Mouse (Mus musculus): ENCODE measurements at regions not wholly inside any gene's neighbourhood (a gene's known extent, or its start where the extent isn't known, plus 50 kb on each side); places are given as distances from the start of the nearest gene placed in this dataset.

DNA sequence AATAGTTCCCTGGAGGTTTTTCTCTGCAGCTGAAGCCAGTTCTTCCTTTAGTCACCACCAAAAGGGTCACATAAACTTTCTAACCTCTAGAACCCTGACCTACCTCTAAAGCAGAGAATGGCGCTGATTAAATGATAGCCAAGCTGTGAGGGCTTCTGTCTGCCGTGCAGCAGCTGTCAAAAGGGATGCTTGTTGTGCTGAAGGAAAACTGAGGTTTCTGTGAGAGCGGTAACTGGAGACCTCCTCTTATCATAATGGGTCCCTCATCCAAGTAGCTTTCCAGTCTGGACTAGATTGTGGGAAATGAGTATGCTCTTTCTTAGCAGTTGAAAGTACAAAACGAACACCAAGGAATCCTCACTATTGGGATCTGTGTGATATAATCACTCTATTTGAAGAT, 98.8 kb upstream of the Mtap start:
- 57% methylated on average over 4 of the region's 4 CpGs for WGBS
- no peaks in the 10 kb centered on the region for H3K4me1 ChIP-seq (replicated peaks; ENCODE audit: control insufficient read depth, insufficient read depth, low read length)

DNA sequence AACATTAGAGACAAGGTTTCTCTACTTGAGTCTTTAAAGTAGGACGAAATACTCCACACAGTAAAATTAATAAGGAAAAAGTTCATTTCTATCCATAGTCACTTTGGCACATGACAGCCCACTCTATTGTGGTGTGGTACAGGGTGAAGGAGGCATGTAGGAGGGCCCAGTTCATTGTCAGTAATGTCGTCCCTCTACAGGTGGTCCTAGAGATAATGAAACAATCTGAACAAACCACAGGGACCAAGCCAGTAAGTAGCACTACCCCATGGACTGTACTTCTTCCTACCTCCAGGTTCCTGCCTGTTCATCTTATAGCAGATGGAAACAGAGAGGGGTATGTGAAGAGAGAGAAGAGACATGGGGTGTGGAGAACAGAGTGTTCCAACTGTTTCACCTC, 102.1 kb upstream of the Mtap start:
- Histone ChIP-seq H3K36me3 (ENCODE audit: control insufficient read depth, insufficient read depth, low read length) (no peaks in the 10 kb centered on the region), H3K4me1 (replicated peaks; ENCODE audit: control insufficient read depth, insufficient read depth, low read length) (no peaks in the 10 kb centered on the region), H3K4me2 (replicated peaks; ENCODE audit: low read depth, low read length) (no peak overlapping the region), H3K4me3 (ENCODE audit: low read depth, low read length) (no peak overlapping the region), H3K9ac (ENCODE audit: low read depth, low read length) (no peak overlapping the region), H3K27me3 (ENCODE audit: control insufficient read depth, insufficient read depth, low read length) (no peaks in the 10 kb centered on the region), H3K9me3 (ENCODE audit: control insufficient read depth, low read length) (no peaks in the 10 kb centered on the region), H3K27ac (ENCODE audit: low read depth, low read length) (no peak overlapping the region)
- DNase-seq (ENCODE audit: low spot score) (no peak), ATAC-seq (ENCODE audit: low FRiP score) (no peak)
- WGBS, result 90% methylated on average over 2 of the region's 2 CpGs

More for the DNA sequence above, 98.8 kb upstream of the Mtap start:
- no peak overlapping the region for H3K4me3 ChIP-seq (ENCODE audit: low read depth, low read length)
- H3K9me3 ChIP-seq (ENCODE audit: control insufficient read depth, low read length), result no peaks in the 10 kb centered on the region
- no peak overlapping the region for H3K27ac ChIP-seq (ENCODE audit: low read depth, low read length)
- H3K9ac ChIP-seq (ENCODE audit: low read depth, low read length), result no peak overlapping the region
- DNase-seq (ENCODE audit: low spot score), result no peak
- no peak overlapping the region for H3K4me2 ChIP-seq (replicated peaks; ENCODE audit: low read depth, low read length)
- H3K36me3 ChIP-seq (ENCODE audit: control insufficient read depth, insufficient read depth, low read length), result no peaks in the 10 kb centered on the region
- H3K27me3 ChIP-seq (ENCODE audit: control insufficient read depth, insufficient read depth, low read length), result no peaks in the 10 kb centered on the region
- ATAC-seq (ENCODE audit: low FRiP score), result no peak

DNA sequence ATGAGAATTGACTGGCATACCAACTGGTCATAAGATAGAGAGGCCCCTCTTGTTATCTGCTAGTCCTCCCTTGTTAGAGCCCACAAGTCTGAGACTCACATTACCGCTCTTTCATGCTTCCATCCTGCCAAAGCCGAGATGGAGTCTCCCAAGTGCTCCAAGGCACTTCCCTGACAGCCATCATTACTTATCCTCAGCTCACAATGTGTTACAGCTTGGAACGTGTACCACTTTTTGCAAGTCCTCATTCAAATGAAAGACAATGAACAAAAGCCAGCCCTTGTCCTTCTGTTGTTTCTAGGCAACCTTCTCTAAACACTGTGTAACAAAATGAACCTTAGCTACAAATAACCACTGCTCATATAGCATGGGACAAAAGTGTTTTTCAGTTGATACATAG, 102.6 kb upstream of the Mtap start:
- H3K9ac ChIP-seq (ENCODE audit: low read depth, low read length), result no peak overlapping the region
- no peak for ATAC-seq (ENCODE audit: low FRiP score)
- 56% methylated on average over 3 of the region's 3 CpGs for WGBS
- H3K9me3 ChIP-seq (ENCODE audit: control insufficient read depth, low read length), result no peaks in the 10 kb centered on the region
- DNase-seq (ENCODE audit: low spot score), result no peak
- no peak overlapping the region for H3K4me2 ChIP-seq (replicated peaks; ENCODE audit: low read depth, low read length)
- no peaks in the 10 kb centered on the region for H3K27me3 ChIP-seq (ENCODE audit: control insufficient read depth, insufficient read depth, low read length)
- H3K27ac ChIP-seq (ENCODE audit: low read depth, low read length), result no peak overlapping the region
- H3K36me3 ChIP-seq (ENCODE audit: control insufficient read depth, insufficient read depth, low read length), result no peaks in the 10 kb centered on the region
- H3K4me1 ChIP-seq (replicated peaks; ENCODE audit: control insufficient read depth, insufficient read depth, low read length), result no peaks in the 10 kb centered on the region
- H3K4me3 ChIP-seq (ENCODE audit: low read depth, low read length), result no peak overlapping the region

DNA sequence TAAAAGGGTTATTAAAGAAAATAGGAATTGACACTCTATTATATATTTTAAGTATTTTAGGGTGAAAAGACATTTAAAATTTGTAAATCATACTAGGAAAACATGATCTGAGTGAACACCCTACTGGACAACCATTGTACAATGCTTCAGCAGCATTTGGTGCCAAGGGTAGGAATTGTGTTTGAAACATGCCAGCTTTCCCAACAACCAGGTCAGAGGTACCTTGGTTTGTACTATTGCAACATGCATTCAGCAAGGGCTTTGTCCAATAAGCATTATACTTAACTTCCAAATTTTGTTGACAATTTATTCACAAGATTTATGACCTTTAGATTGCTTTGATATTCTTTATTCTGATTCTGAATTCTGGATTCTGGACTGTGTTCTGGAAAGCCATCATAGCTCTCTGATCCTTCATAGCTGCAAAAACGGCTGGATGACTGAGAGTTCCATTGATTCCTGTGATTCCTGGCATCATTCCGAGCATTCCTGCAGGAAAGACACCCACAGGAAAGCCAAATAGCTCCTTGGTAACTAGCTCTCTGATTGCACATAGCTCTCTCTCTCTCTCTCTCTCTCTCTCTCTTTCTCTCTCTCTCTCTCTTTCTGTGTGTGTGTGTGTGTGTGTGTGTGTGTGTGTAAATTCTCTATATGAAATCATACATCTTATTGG, 124.1 kb upstream of the Mtap start:
- H3K36me3 ChIP-seq (ENCODE audit: control insufficient read depth, insufficient read depth, low read length), result no peaks in the 10 kb centered on the region
- no peak for DNase-seq (ENCODE audit: low spot score)
- H3K27ac ChIP-seq (ENCODE audit: low read depth, low read length), result no peak overlapping the region
- no peak overlapping the region for H3K4me2 ChIP-seq (replicated peaks; ENCODE audit: low read depth, low read length)
- no peak overlapping the region for H3K9ac ChIP-seq (ENCODE audit: low read depth, low read length)
- no peak for ATAC-seq (ENCODE audit: low FRiP score)
- no peak overlapping the region for H3K4me3 ChIP-seq (ENCODE audit: low read depth, low read length)
- no peaks in the 10 kb centered on the region for H3K4me1 ChIP-seq (replicated peaks; ENCODE audit: control insufficient read depth, insufficient read depth, low read length)
- H3K27me3 ChIP-seq (ENCODE audit: control insufficient read depth, insufficient read depth, low read length), result no peaks in the 10 kb centered on the region
- 44% methylated on average over 2 of the region's 2 CpGs for WGBS
- no peaks in the 10 kb centered on the region for H3K9me3 ChIP-seq (ENCODE audit: control insufficient read depth, low read length)

DNA sequence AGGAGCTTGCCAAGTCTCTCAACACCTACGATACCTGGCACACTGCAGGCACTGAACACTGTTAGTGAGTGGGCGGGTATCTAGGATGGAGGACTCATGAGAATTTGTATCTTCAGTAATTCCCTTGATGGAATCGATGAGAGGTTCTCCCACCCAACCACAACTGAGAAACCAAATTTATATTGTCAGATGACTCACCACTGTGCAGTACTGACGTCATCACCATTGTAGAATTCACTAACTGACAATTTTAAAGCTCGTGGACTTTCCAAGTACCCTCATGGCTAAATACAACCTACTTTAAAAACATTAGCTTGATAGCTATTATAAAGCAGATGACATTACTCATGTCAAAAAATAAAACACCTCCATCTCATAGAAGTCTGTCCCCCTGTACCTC, 128.4 kb upstream of the Mtap start:
- Histone ChIP-seq H3K4me1 (replicated peaks; ENCODE audit: control insufficient read depth, insufficient read depth, low read length) (no peaks in the 10 kb centered on the region), H3K36me3 (ENCODE audit: control insufficient read depth, insufficient read depth, low read length) (no peaks in the 10 kb centered on the region), H3K27ac (ENCODE audit: low read depth, low read length) (no peak overlapping the region), H3K27me3 (ENCODE audit: control insufficient read depth, insufficient read depth, low read length) (no peaks in the 10 kb centered on the region), H3K9me3 (ENCODE audit: control insufficient read depth, low read length) (no peaks in the 10 kb centered on the region), H3K9ac (ENCODE audit: low read depth, low read length) (no peak overlapping the region), H3K4me3 (ENCODE audit: low read depth, low read length) (no peak overlapping the region), H3K4me2 (replicated peaks; ENCODE audit: low read depth, low read length) (no peak overlapping the region)
- WGBS, result 86% methylated on average over 5 of the region's 5 CpGs
- ATAC-seq (ENCODE audit: low FRiP score), result no peak
- DNase-seq (ENCODE audit: low spot score), result no peak

DNA sequence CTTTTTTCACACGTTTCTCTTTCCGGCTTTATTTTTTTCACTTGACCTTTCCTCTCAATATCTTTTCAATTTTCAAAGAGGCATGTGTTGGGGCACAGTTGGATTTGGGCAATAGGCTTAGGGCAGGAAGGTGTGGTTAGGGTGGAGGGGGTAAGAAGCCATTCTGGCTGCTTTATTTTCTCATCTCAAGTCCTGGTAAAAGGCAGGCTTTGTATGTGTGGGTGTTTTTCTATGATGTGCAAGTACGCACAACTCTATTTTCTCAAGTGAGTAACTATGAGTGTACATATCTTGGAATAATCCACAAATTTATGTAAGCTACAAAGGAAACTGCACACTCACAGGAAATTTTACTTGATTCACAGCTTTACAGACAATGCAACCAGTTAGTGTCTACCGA, 121.5 kb upstream of the Ifne start:
- no peak for DNase-seq (ENCODE audit: low spot score)
- Histone ChIP-seq H3K27me3 (ENCODE audit: control insufficient read depth, insufficient read depth, low read length) (no peaks in the 10 kb centered on the region), H3K9ac (ENCODE audit: low read depth, low read length) (no peak overlapping the region), H3K4me2 (replicated peaks; ENCODE audit: low read depth, low read length) (no peak overlapping the region), H3K9me3 (ENCODE audit: control insufficient read depth, low read length) (no peaks in the 10 kb centered on the region), H3K27ac (ENCODE audit: low read depth, low read length) (no peak overlapping the region), H3K36me3 (ENCODE audit: control insufficient read depth, insufficient read depth, low read length) (no peaks in the 10 kb centered on the region), H3K4me1 (replicated peaks; ENCODE audit: control insufficient read depth, insufficient read depth, low read length) (no peaks in the 10 kb centered on the region), H3K4me3 (ENCODE audit: low read depth, low read length) (no peak overlapping the region)
- 86% methylated on average over 4 of the region's 4 CpGs for WGBS
- no peak for ATAC-seq (ENCODE audit: low FRiP score)

DNA sequence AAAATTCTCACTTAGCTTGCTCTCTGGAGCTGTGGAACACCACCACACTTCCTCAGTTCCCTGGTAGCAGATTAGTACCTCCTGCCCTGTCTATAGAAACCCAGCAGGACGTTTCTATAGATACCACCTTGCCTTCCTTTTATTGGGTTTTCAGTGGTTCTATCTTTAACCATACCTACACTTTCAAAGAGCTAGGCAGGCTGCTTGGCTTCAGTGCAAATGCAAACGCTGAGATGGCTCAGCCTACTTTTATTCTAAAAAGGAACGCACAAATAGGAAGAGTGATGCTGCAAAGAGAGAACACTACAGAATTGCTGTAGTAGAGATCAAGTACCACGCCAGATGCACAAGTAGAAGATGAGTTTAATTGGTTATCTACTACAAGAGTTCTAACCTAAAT, 120.9 kb upstream of the Ifne start:
- DNase-seq (ENCODE audit: low spot score), result no peak
- Histone ChIP-seq H3K4me1 (replicated peaks; ENCODE audit: control insufficient read depth, insufficient read depth, low read length) (no peaks in the 10 kb centered on the region), H3K27ac (ENCODE audit: low read depth, low read length) (no peak overlapping the region), H3K9me3 (ENCODE audit: control insufficient read depth, low read length) (no peaks in the 10 kb centered on the region), H3K36me3 (ENCODE audit: control insufficient read depth, insufficient read depth, low read length) (no peaks in the 10 kb centered on the region), H3K4me3 (ENCODE audit: low read depth, low read length) (no peak overlapping the region), H3K9ac (ENCODE audit: low read depth, low read length) (no peak overlapping the region), H3K27me3 (ENCODE audit: control insufficient read depth, insufficient read depth, low read length) (no peaks in the 10 kb centered on the region), H3K4me2 (replicated peaks; ENCODE audit: low read depth, low read length) (no peak overlapping the region)
- ATAC-seq (ENCODE audit: low FRiP score), result no peak
- WGBS, result 84% methylated on average over 4 of the region's 4 CpGs

DNA sequence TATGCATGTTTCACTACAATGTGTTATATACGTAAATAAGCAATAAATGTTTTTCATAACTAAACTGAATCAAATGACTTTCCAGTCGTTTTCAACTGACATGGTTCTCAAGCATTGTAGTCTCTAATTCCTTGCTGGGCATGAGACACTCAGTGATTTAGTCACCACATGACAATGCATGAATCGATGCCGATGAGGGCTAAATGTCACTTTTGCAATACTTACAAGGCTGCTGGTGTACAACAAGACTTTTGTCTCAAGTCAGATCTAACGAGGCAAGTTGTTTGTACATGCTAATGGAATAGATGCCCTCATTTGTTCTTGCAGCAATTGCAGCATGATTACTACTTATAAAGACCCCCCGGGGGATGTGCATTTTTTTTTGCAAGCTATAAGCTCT, 120.2 kb upstream of the Ifne start:
- H3K4me3 ChIP-seq (ENCODE audit: low read depth, low read length), result no peak overlapping the region
- no peak for ATAC-seq (ENCODE audit: low FRiP score)
- H3K9ac ChIP-seq (ENCODE audit: low read depth, low read length), result no peak overlapping the region

DNA sequence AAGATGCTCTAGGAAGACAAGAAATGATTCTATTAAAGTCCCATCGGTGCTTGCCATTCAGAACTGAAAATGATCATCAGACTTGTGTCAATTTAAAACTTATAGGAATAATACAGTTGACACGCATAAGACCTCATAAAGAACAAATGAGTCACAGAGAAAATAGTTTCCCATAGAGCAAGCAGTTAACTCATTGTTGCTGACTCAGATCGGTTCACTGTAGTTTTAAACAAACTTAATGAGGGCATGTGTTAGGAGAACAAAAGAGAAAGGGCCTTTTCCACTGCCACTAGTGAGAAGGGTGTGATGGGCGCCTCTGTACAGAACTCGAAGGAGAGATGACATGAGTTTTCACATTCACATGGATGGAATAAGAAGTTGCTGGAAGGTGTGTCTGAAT, 118.3 kb upstream of the Ifne start:
- H3K4me1 ChIP-seq (replicated peaks; ENCODE audit: control insufficient read depth, insufficient read depth, low read length), result no peaks in the 10 kb centered on the region
- WGBS, result 90% methylated on average over 5 of the region's 5 CpGs
- H3K27me3 ChIP-seq (ENCODE audit: control insufficient read depth, insufficient read depth, low read length), result no peaks in the 10 kb centered on the region
- no peak overlapping the region for H3K9ac ChIP-seq (ENCODE audit: low read depth, low read length)
- DNase-seq (ENCODE audit: low spot score), result no peak
- no peak for ATAC-seq (ENCODE audit: low FRiP score)
- H3K36me3 ChIP-seq (ENCODE audit: control insufficient read depth, insufficient read depth, low read length), result no peaks in the 10 kb centered on the region
- H3K4me3 ChIP-seq (ENCODE audit: low read depth, low read length), result no peak overlapping the region
- no peak overlapping the region for H3K4me2 ChIP-seq (replicated peaks; ENCODE audit: low read depth, low read length)
- no peak overlapping the region for H3K27ac ChIP-seq (ENCODE audit: low read depth, low read length)
- H3K9me3 ChIP-seq (ENCODE audit: control insufficient read depth, low read length), result no peaks in the 10 kb centered on the region

More for the DNA sequence above, 120.2 kb upstream of the Ifne start:
- 87% methylated on average over 6 of the region's 6 CpGs for WGBS
- no peaks in the 10 kb centered on the region for H3K4me1 ChIP-seq (replicated peaks; ENCODE audit: control insufficient read depth, insufficient read depth, low read length)
- no peak overlapping the region for H3K4me2 ChIP-seq (replicated peaks; ENCODE audit: low read depth, low read length)
- H3K9me3 ChIP-seq (ENCODE audit: control insufficient read depth, low read length), result no peaks in the 10 kb centered on the region
- no peak for DNase-seq (ENCODE audit: low spot score)
- H3K36me3 ChIP-seq (ENCODE audit: control insufficient read depth, insufficient read depth, low read length), result no peaks in the 10 kb centered on the region
- no peaks in the 10 kb centered on the region for H3K27me3 ChIP-seq (ENCODE audit: control insufficient read depth, insufficient read depth, low read length)
- no peak overlapping the region for H3K27ac ChIP-seq (ENCODE audit: low read depth, low read length)

Data from hindbrain, embryonic 11.5 days (tissue).